Mouse (Mus musculus) myocyte (in vitro differentiated cells): ENCODE data around the gene Gtf2a1. TPM values are rescaled to one million over a fixed set of nuclear protein-coding genes. Genes with fewer than 3 reads are reported as not detected.
"Not testable (repeated sequence)": the region's sequence is repeated elsewhere in the genome, so short reads cannot be mapped to it uniquely, and the experiment has no call there.

Source experiments
- H3K27me3 ChIP-seq: one replicate; pipeline ENCODE4 v1.6.1; 2011; ENCODE audit not compliant: control insufficient read depth, insufficient read depth, insufficient read length
- H3K36me3 ChIP-seq: one replicate; pipeline ENCODE4 v1.6.1; 2011; ENCODE audit not compliant: control insufficient read depth, insufficient read depth
- H3K4me2 ChIP-seq: one replicate; pipeline ENCODE4 v1.6.1; 2011; ENCODE audit warnings: low read depth, control low read depth
- H3K4me3 ChIP-seq: one replicate; pipeline ENCODE4 v1.5.1; 2011; ENCODE audit warnings: mild to moderate bottlenecking, control low read depth, moderate library complexity
- H3K79me2 ChIP-seq: one replicate; pipeline ENCODE4 v1.6.1; 2011; ENCODE audit not compliant: control insufficient read depth, insufficient read depth
- H3ac ChIP-seq: one replicate; pipeline ENCODE4 v1.6.1; 2011; ENCODE audit not compliant: control insufficient read depth, insufficient read length
- CEBPB ChIP-seq: IDR thresholded peaks from 2 replicates; pipeline ENCODE4 v1.6.1; 2011; ENCODE audit warnings: mild to moderate bottlenecking, moderate library complexity; ENCODE audit not compliant: poor library complexity, insufficient read depth, severe bottlenecking
- E2F4 ChIP-seq: IDR thresholded peaks from one replicate; pipeline ENCODE4 v1.6.1; 2011; ENCODE audit warnings: mild to moderate bottlenecking, control low read depth, moderate library complexity; ENCODE audit not compliant: insufficient read depth
- MAX ChIP-seq: IDR thresholded peaks from one replicate; pipeline ENCODE4 v1.6.1; 2011; ENCODE audit warnings: low read depth, mild to moderate bottlenecking, control low read depth
- MYOD1 ChIP-seq, 3 experiments: IDR thresholded peaks; one replicate each; pipeline ENCODE4 v1.6.1; 2011; ENCODE audit warnings: control low read depth in 2 of 3, low read depth in 2 of 3, mild to moderate bottlenecking in 2 of 3, moderate library complexity in 1 of 3; ENCODE audit not compliant: insufficient read length in 2 of 3, control insufficient read depth in 1 of 3
- MYOG ChIP-seq, 3 experiments: IDR thresholded peaks; one replicate each; pipeline ENCODE4 v1.6.1; 2011; ENCODE audit warnings: control low read depth in 2 of 3, low read depth in 2 of 3, mild to moderate bottlenecking in 2 of 3; ENCODE audit not compliant: insufficient read length in 2 of 3, control insufficient read depth in 1 of 3, insufficient read depth in 1 of 3
- POLR2A ChIP-seq: IDR thresholded peaks from one replicate; pipeline ENCODE4 v1.6.1; 2011; ENCODE audit warnings: low read depth, mild to moderate bottlenecking, control low read depth, moderate library complexity; ENCODE audit not compliant: insufficient read length
- POLR2AphosphoS2 ChIP-seq: IDR thresholded peaks from one replicate; pipeline ENCODE4 v1.6.1; 2011; ENCODE audit warnings: low read depth, control low read depth; ENCODE audit not compliant: insufficient read length
- REST ChIP-seq: IDR thresholded peaks from one replicate; pipeline ENCODE4 v1.6.1; 2011; ENCODE audit warnings: mild to moderate bottlenecking, control low read depth, moderate library complexity; ENCODE audit not compliant: insufficient read depth, insufficient read length
- SRF ChIP-seq: IDR thresholded peaks from one replicate; pipeline ENCODE4 v1.6.1; 2011; ENCODE audit warnings: low read depth; ENCODE audit not compliant: control insufficient read depth, insufficient read length
- TCF12 ChIP-seq: IDR thresholded peaks from one replicate; pipeline ENCODE4 v1.6.1; 2011; ENCODE audit warnings: mild to moderate bottlenecking, control low read depth; ENCODE audit not compliant: poor library complexity, insufficient read depth, severe bottlenecking
- TCF3 ChIP-seq: IDR thresholded peaks from one replicate; pipeline ENCODE4 v1.6.1; 2011; ENCODE audit warnings: low read depth, control low read depth; ENCODE audit not compliant: insufficient read length
- USF1 ChIP-seq: IDR thresholded peaks from one replicate; pipeline ENCODE4 v1.6.1; 2011; ENCODE audit warnings: low read depth, mild to moderate bottlenecking, control low read depth, moderate library complexity
- polyA plus RNA-seq: library from polyadenylated mRNA; unstranded; fragments of >200 nt; fragmentation: generic; extraction: Trizol; gene quantifications from one replicate; pipeline ENCODE4 v1.2.1, GENCODE M21; 2012; ENCODE audit warnings: missing spikeins

Gene Gtf2a1
- polyA plus RNA-seq, 1 experiment, result 5.8 TPM

- no peaks in the 10 kb centered on the region for H3K79me2 ChIP-seq
- H3ac ChIP-seq, result no peak overlapping the region
- no peak overlapping the region for H3K4me3 ChIP-seq
- no peak overlapping the region for H3K4me2 ChIP-seq
- H3K36me3 ChIP-seq, result peaks cover 64% of the 10 kb centered on the region
- TF ChIP-seq CEBPB (no peak), E2F4 (no peak)
- H3K27me3 ChIP-seq, result no peaks in the 10 kb centered on the region
These were observed 18.6 kb downstream of the Gtf2a1 start for GRCm38 (mm10) chr12:91571708-91572107.

DNA sequence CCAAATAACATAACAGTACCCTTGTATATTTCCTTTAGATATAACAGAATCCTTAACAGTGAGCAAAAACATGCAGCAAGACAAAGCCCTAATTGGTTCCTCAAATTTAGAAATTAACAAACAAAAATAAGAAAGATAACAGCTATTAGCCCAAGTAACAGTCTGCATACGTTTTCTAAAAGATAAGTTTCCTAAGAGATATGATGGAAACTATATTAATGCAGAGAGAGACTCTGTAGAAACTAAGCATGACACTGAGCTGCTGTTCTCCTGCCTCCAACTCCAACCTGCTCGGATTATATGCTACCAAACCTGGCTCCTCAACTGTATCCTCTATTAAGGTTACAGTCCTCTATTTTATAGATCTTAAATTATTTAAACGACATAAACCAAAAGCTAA lies 21.0 kb downstream of the Gtf2a1 start:
- peaks cover 58% of the 10 kb centered on the region for H3K36me3 ChIP-seq
- no peaks in the 10 kb centered on the region for H3K27me3 ChIP-seq
- H3ac ChIP-seq, result no peak overlapping the region
- TF ChIP-seq MYOG (IDR thresholded peaks at IDR 0.05; ENCODE audit: control insufficient read depth in 1 of 3, insufficient read depth in 1 of 3, insufficient read length in 2 of 3, low read depth in 2 of 3), result no peak
- TF ChIP-seq POLR2AphosphoS2, result no peak
- no peak for TF ChIP-seq TCF3
- no peak for TF ChIP-seq REST
- TF ChIP-seq CEBPB, result no peak
- no peak for TF ChIP-seq MYOD1 (IDR thresholded peaks at IDR 0.05; ENCODE audit: control insufficient read depth in 1 of 3, insufficient read length in 2 of 3, low read depth in 2 of 3)
- TF ChIP-seq E2F4, result no peak
- no peak for TF ChIP-seq MAX
- TF ChIP-seq SRF, result no peak
- TF ChIP-seq POLR2A, result no peak
- no peak for TF ChIP-seq USF1
- TF ChIP-seq TCF12, result no peak
- no peak overlapping the region for H3K4me2 ChIP-seq
- no peaks in the 10 kb centered on the region for H3K79me2 ChIP-seq
- H3K4me3 ChIP-seq, result no peak overlapping the region

DNA sequence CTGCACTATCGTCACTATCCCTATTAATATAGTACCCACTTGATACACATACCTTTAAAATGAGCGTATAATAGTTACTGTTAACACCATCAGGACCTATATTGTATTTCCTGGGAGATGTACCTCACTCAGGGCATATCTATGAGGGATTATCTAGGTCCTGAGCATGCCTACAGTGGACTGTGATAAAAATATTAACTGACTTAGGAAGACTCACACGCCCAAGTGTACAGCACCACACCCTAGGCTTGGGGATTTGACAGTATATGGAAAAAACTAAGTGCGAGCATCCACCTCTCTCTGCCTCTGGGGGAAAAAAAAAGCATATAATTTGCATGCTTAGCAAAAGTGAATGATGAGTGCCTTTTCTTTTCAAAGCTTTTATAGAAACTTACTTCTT lies 23.1 kb downstream of the Gtf2a1 start:
- no peak for TF ChIP-seq POLR2AphosphoS2
- TF ChIP-seq TCF3, result no peak
- Histone ChIP-seq H3ac (no peak overlapping the region), H3K4me2 (no peak overlapping the region), H3K4me3 (no peak overlapping the region), H3K27me3 (no peaks in the 10 kb centered on the region), H3K36me3 (peaks cover 64% of the 10 kb centered on the region), H3K79me2 (no peaks in the 10 kb centered on the region)

- H3ac ChIP-seq, H3K27me3 ChIP-seq, H3K4me2 ChIP-seq, H3K4me3 ChIP-seq, H3K79me2 ChIP-seq: not testable (repeated sequence)
- peaks cover 19% of the 10 kb centered on the region for H3K36me3 ChIP-seq
These were observed 32.1 kb downstream of the Gtf2a1 start for GRCm38 (mm10) chr12:91558152-91558551.

- not testable (repeated sequence) for H3ac ChIP-seq, H3K27me3 ChIP-seq, H3K79me2 ChIP-seq, H3K4me3 ChIP-seq, H3K4me2 ChIP-seq
- peaks cover 12% of the 10 kb centered on the region for H3K36me3 ChIP-seq
These were observed 32.8 kb downstream of the Gtf2a1 start for GRCm38 (mm10) chr12:91557358-91558005.

DNA sequence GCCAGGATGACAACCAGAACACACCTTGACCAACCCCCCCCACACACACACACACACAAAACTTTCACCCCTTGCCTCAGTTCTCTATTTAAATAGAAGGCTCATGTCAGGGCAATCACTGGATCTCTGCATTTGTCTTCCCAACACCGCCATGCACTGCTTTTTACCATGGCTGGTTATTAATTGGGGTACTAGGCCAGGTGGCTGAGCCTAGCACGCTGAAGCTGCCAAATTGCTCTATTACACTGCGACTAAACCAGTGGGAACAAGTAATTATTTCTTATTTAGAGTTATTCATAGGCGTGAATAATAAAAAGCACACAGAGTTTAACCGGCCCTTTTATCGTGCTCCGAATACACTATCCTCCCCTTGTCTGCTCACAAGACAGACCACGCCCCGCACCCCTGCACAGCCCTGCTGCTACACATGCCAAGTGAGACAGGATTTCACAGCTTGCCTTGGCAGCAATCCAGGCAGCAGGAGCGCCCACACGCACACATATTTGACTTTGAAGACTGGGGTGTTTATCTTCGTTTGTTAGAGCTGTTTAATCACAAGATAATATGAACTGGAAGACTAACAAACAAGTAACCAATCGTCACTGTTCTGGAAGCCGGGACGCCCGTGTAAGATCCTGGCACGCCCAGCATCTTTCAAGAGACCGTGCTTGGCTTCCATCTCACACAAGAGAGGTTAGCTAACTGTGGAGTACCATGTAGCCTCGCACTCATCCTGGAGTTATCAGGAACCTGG lies 38.3 kb downstream of the Gtf2a1 start:
- Histone ChIP-seq H3ac (no peak overlapping the region), H3K79me2 (no peaks in the 10 kb centered on the region), H3K4me2 (no peak overlapping the region), H3K4me3 (no peak overlapping the region), H3K36me3 (peaks cover 7% of the 10 kb centered on the region), H3K27me3 (no peaks in the 10 kb centered on the region)
- TF ChIP-seq MYOD1 (IDR thresholded peaks at IDR 0.05; ENCODE audit: control insufficient read depth in 1 of 3, insufficient read length in 2 of 3, low read depth in 2 of 3) (peak in 1 of 3 experiments; percentile 8), USF1 (no peak)
